Mouse (Mus musculus) erythroblast, embryonic 14.5 days (primary cell): Measurements from ENCODE around the gene Acap1.

ENCODE experiments used
- GATA1 ChIP-seq: IDR thresholded peaks from 2 replicates; pipeline ENCODE4 v1.6.1; 2012; ENCODE audit warnings: low read length, inconsistent platforms, mixed read lengths
- TAL1 ChIP-seq: IDR thresholded peaks from 3 replicates; pipeline ENCODE4 v1.6.1; 2012; ENCODE audit warnings: low read length, inconsistent platforms, mixed read lengths

- TF ChIP-seq GATA1 (no peak), TAL1 (no peak)
Observed at GRCm38 (mm10) chr11:69835966-69836335, 59.4 kb downstream of the Acap1 start.
